Mouse (Mus musculus) cerebral cortex, adult 2 months (tissue): ENCODE data around the gene Fam122a.

Experiments used
- WGBS: fragments of 180-500 bp; shearing (Covaris S2); methylation state at CpG from one replicate; pipeline ENCODE4 v1.1.7; 2018; 5-methylcytosine and 5-hydroxymethylcytosine counted together

The Fam122a gene

GRCm38 (mm10) chr19:24486433-24487296 lies 9.5 kb upstream of the Fam122a start:
- WGBS, result 84% methylated on average over 8 of the region's 8 CpGs

DNA sequence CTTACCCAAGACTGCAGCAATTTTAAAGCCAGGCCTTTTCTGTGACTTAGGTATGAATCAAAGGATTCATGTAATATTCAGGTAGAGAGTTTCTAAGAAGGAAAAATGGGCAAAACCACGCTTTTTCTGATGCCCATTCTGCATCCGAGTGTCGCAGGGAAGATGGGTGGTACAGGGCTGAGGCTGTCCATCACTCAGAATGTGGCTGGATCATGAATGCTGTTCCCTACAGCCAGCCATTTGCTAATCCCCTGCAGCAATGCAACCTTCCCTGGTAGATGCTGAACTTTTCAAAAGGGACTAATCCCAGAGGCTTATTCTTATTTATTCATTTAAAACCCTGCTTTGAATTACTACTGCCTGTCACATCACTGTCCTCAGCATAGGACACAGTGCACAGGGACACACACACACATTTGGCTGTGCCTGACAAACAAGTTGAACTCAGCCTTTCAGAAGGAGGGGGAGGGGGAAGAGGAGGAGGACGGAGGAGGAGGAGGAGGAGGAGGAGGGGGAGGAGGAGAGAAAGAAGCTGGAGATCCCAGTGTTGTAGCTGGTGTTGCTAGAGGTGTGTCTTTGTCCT lies 7.5 kb upstream of the Fam122a start:
- 57% methylated on average over 4 of the region's 4 CpGs for WGBS

DNA sequence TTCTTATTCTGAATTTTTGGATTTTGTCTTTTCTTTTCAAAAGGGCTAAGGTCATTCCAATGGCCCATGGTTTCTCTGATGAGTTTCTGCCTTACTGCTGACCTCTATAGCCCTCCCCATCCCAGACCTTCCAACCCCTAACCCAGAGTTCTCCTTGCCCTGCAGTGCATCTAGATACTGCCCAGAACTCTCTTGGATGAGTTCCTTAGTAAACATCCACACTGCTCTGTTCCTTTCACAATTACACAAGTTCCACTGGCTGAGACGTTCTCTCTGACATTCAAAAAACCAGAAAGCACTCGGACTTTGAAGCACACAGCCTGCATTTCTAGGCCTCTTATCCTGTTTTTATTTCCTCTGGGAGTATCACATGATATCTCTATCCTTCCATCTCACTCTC lies 3.8 kb upstream of the Fam122a start:
- 61% methylated on average over 2 of the region's 2 CpGs for WGBS

DNA sequence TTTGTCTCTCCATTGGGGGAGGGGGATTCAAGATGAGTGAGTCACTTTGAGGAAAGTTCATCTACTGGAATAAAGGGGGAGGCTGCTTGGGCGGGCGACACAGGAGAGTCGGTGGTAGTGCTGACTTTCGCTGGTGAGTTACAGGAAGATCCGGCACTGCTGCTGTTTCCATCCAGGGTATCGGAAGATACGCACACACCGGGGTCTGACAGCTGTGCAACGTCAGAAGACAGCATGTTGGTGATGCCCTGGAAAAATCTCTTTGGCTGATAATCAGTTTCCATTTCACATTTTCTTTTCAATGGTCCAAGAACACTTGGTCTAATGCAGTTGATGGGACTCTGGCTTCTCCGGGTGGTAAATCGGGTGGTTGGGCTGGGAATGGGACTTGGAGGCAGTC lies 695 bp downstream of the Fam122a start:
- WGBS, result 1% methylated on average over 11 of the region's 11 CpGs

- WGBS, result 62% methylated on average over 6 of the region's 6 CpGs
These were observed 1.9 kb downstream of the Fam122a start for GRCm38 (mm10) chr19:24475281-24475680.

DNA sequence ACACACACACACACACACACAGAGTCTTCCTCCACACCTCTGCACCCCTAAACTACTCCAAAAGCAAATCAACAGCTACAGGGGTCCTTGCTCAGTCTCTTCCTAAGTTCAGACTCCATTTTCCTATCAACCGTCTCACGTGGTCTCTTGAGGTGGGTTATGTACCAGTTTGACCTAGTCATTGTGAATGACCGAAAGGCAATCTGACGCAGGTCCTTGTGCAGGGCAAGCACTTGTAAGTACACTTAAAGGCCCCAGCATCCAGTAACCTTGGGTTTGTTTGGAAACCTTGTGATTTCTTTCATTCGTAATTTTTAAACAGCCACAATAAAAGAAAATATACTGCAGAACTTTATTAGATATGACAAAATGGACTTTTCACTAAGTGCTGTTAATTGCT lies 4.6 kb downstream of the Fam122a start:
- 96% methylated on average over 5 of the region's 5 CpGs for WGBS

GRCm38 (mm10) chr19:24471538-24471937 lies 5.6 kb downstream of the Fam122a start:
- 94% methylated on average over 6 of the region's 6 CpGs for WGBS

DNA sequence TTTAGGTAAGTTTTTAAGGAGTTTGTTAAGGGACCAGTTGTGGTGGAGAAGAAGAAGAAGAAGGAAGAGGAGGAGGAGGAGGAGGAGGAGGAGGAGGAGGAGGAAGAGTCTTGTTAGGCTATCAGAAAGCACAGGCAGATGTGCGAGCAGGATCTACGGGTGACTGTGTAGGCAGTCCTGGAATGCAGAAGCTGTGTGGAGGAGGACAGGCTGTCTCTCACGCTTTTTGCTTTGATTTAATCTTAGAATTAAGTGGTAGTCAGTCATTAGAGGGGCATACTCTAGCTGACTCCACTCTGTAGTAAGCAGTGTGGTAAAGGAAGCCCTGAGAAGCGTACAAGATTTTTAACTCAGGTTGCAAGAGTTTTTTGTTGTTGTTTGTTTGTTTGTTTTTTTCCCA lies 7.9 kb downstream of the Fam122a start:
- whole genome bisulfite sequencing, result 61% methylated on average over 4 of the region's 4 CpGs

DNA sequence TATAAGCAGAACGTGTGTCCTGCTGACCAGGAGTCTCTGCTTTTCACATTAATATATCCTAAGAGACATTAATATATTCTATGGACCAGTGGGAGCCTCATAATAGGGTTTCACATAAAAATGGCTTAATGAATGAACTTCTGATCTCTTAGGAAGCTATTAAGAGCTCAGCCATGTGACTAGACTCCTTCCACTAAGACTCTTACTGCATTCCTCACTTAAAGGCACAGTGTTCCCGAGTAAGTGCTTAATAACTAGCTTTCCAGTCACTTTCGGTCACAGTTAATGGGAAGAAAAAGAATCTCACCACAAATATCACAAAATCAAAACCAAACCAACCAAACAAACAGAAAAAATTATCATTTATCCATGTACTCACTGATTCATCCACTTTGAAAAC lies 8.5 kb downstream of the Fam122a start:
- 80% methylated on average over 3 of the region's 3 CpGs for WGBS

- WGBS, result 69% methylated on average over 3 of the region's 3 CpGs
These were observed 14.1 kb downstream of the Fam122a start for GRCm38 (mm10) chr19:24463011-24463410.

GRCm38 (mm10) chr19:24456591-24457231 lies 20.4 kb downstream of the Fam122a start:
- 67% methylated on average over 6 of the region's 6 CpGs for WGBS

GRCm38 (mm10) chr19:24455249-24455960 lies 21.8 kb downstream of the Fam122a start:
- 83% methylated on average over 6 of the region's 6 CpGs for WGBS

DNA sequence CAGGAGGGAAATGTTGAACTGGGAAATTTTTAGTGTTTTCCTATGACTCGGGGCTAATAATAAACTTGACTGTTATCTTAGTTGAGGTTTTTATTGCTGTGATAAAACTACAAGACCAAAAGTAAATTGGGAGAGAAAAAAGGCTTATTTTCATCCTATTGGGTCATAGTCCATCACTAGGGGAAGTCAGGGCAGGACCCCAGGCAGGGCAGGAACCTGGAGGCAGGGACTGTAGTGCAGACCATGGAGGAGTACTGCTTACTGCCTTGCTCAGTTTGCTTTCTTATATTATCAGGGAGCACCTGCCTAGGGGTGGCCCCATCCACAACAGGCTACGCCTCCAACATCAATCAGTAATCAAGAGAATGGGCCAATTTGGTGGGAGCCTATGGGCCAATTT lies 22.7 kb downstream of the Fam122a start:
- WGBS, result 88% methylated on average over 2 of the region's 2 CpGs

DNA sequence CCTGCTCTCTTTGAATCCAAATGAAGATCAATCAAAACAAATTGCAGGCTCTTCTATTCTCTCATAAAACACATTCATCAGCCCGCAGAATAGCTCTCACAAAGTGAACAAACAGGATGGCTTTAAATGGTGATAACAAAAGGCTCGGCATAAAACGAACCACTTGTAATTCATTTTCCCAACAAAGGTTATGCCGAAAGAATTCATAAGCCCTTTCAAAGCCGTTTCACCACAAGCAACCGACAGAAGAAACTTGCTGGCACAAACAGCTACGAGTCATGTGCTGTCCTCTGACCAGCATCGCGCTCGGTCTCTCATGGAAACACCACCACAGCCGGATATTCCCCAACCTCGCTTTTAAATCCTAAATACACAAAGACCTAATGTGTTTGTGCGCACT lies 23.8 kb downstream of the Fam122a start:
- WGBS, result 21% methylated on average over 13 of the region's 13 CpGs

DNA sequence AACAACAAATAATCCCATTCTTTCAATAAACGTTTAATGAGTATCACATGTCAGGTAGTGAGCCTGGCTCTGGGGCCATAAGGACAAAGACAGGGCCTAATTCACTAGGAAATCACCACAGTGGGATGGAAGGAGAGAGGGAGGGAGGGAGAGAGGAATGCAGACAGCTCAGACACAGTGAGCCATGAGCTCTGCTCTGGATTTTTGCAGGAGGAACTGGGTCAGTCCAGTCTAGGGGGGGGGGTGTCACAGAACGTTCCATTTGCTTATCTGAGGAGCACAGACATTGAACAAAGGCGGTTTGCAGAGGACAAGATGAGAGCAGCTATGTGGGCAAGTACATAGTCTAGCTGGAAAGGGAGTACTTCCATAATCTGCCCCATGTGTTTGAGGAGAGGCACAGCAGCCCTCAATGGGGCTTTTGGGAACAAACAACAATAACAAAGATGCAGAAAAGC lies 24.7 kb downstream of the Fam122a start:
- WGBS, result 22% methylated on average over 3 of the region's 3 CpGs

- 86% methylated on average over 3 of the region's 3 CpGs for WGBS
These were observed 25.5 kb downstream of the Fam122a start for GRCm38 (mm10) chr19:24451626-24452025.

DNA sequence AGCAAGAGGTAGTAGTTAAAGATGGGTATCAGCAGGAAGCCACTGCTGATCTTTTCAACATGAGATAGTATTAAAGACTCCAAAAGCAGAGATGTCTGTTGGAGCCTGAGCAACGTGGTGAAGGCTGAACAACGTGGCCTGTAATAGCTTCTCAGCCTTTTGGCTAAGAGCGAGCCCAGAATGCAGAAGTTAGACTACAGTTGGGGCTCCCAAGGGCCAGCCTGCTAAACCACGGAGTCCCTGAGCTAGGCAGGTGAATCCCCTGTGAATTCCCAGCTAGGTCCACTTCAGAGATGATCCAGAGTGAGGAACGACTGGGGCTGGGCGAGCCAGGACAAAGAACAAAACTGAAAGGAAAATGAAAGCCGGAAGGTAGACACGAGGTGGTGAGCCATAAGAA lies 26.4 kb downstream of the Fam122a start:
- WGBS, result 93% methylated on average over 8 of the region's 8 CpGs

GRCm38 (mm10) chr19:24444322-24444721 lies 32.8 kb downstream of the Fam122a start:
- 91% methylated on average over 3 of the region's 3 CpGs for WGBS

DNA sequence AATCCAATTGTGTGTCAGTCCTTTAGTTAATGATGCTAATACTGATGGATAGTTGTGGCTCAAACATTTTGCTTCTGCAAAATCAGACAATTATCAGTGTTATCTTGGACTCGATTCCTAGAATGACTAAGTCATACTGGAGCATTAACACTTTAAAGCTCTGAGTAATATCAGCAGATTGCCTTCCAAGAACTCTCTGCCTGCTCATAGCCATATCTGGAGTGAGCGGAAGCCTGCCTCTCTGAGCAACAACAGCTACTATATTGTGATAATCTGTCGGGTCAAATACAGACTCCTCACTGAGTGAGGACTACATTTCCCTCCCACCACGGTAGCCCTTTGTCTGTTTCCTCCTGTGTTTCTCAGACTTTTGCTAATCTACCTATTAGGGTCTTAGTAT lies 37.4 kb downstream of the Fam122a start:
- WGBS, result 66% methylated on average over 4 of the region's 4 CpGs

DNA sequence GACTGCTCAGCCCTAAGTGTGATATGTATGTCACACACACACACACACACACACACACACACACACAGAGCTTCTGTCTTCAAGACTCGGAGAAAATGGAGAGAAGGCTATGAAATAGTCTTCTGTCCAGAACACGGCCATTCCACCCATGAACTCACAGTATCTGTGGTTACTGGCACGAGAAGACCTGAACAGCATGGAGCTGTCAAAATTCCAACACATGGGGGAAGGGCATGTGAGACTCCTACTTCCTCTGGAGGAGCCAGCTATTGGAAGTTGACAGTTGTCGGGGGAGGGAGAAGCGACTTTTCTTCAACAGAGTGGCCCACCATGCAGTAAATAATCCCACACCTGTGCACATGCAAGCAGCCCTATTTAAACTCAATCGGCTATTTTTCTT lies 42.9 kb downstream of the Fam122a start:
- 82% methylated on average over 6 of the region's 6 CpGs for WGBS

- WGBS, result 73% methylated on average over 5 of the region's 5 CpGs
These were observed 44.7 kb downstream of the Fam122a start for GRCm38 (mm10) chr19:24432447-24432846.

DNA sequence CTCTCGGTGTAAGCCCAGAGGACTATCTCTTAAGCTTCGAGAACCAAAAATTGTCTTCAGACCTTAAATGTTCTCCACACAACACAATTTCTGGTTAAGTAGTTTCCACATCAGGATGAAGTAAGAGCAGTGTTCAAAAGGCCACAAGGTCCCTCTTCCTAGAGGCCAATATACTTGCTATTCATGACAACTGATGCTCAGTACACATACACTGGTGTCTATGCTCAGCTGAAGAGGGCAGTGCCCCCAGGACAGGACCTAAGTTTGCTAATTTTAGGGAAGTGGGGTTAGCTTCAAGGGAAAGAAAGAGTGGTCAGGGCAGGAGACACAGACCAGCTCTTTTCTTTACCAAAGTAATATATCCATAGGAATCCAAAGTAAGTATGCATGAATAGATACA lies 45.8 kb downstream of the Fam122a start:
- WGBS, result 94% methylated on average over 2 of the region's 2 CpGs
